Mouse (Mus musculus) urinary bladder, postnatal 36 days (tissue): ENCODE results near the gene Gmpr.
"Not testable (repeated sequence)": the region's sequence is repeated elsewhere in the genome, so short reads cannot be mapped to it uniquely, and the experiment has no call there.

Experiments used
- DNase-seq, 2 experiments: peaks; one replicate each; pipeline ENCODE4 v3.0.0; 2022; ENCODE audit warnings: low spot score in 2 of 2, mixed read lengths in 1 of 2

Gmpr gene

GRCm38 (mm10) chr13:45507274-45508229 is at the start of gene Gmpr:
Gene Gmpr, plus strand, starts transcription at chr13:45507444.
- peak; percentile 56 to 76 for DNase-seq

GRCm38 (mm10) chr13:45457459-45457858 is 49.8 kb upstream of the Gmpr start:
- no peak for DNase-seq

GRCm38 (mm10) chr13:45460177-45460576 is 47.1 kb upstream of the Gmpr start:
- no peak for DNase-seq

GRCm38 (mm10) chr13:45461370-45461958 is 45.8 kb upstream of the Gmpr start:
- no peak for DNase-seq

- no peak for DNase-seq
These were observed 41.6 kb upstream of the Gmpr start for GRCm38 (mm10) chr13:45465616-45466015.

GRCm38 (mm10) chr13:45466031-45466519 is 41.2 kb upstream of the Gmpr start:
- DNase-seq = no peak

- DNase-seq = no peak
These were observed 38.5 kb upstream of the Gmpr start for GRCm38 (mm10) chr13:45468751-45469150.

GRCm38 (mm10) chr13:45469481-45470301 is 37.6 kb upstream of the Gmpr start:
- DNase-seq = peak; percentile 12 to 68

GRCm38 (mm10) chr13:45473311-45473710 is 33.9 kb upstream of the Gmpr start:
- DNase-seq = no peak

- no peak for DNase-seq
These were observed 31.9 kb upstream of the Gmpr start for GRCm38 (mm10) chr13:45475297-45475696.

GRCm38 (mm10) chr13:45477183-45477582 is 30.1 kb upstream of the Gmpr start:
- peak; percentile 63 to 72 for DNase-seq

GRCm38 (mm10) chr13:45479951-45480350 is 27.3 kb upstream of the Gmpr start:
- DNase-seq = no peak

- no peak for DNase-seq
These were observed 24.0 kb upstream of the Gmpr start for GRCm38 (mm10) chr13:45483215-45483614.

- DNase-seq = not testable (repeated sequence)
These were observed 23.3 kb upstream of the Gmpr start for GRCm38 (mm10) chr13:45483949-45484348.

GRCm38 (mm10) chr13:45485602-45486001 is 21.6 kb upstream of the Gmpr start:
- no peak for DNase-seq

- DNase-seq = no peak
These were observed 20.6 kb upstream of the Gmpr start for GRCm38 (mm10) chr13:45486598-45486997.

- DNase-seq = no peak
These were observed 15.1 kb upstream of the Gmpr start for GRCm38 (mm10) chr13:45491991-45492732.

GRCm38 (mm10) chr13:45493846-45494245 is 13.4 kb upstream of the Gmpr start:
- DNase-seq = no peak

- no peak for DNase-seq
These were observed 8.6 kb upstream of the Gmpr start for GRCm38 (mm10) chr13:45498623-45499022.

GRCm38 (mm10) chr13:45499391-45499790 is 7.9 kb upstream of the Gmpr start:
- DNase-seq = no peak

- DNase-seq = no peak
These were observed 7.3 kb upstream of the Gmpr start for GRCm38 (mm10) chr13:45499906-45500305.
